Mouse (Mus musculus) stomach, postnatal 0 days (tissue): ENCODE data around the gene Stk10.

Experiments
- CTCF ChIP-seq: IDR thresholded peaks from 2 replicates; pipeline ENCODE4 v1.5.1; 2016; ENCODE audit warnings: antibody characterized with exemption, low read depth, mild to moderate bottlenecking, moderate library complexity
- EP300 ChIP-seq: optimal IDR thresholded peaks from 2 replicates; pipeline ENCODE3; 2016; ENCODE audit warnings: antibody characterized with exemption

GRCm38 (mm10) chr11:32561465-32562355 is 28.6 kb downstream of the Stk10 start:
- TF ChIP-seq CTCF, result no peak
- no peak for TF ChIP-seq EP300
